Mouse (Mus musculus): ENCODE data around the gene Pacsin1. TPM values are rescaled to one million over a fixed set of nuclear protein-coding genes. Genes with fewer than 3 reads are reported as not detected.
"Not testable (repeated sequence)": the region's sequence is repeated elsewhere in the genome, so short reads cannot be mapped to it uniquely, and the experiment has no call there.

Pacsin1 gene
- total and polyA plus RNA-seq, 3 experiments = 0.44 to 0.61 (median 0.45) TPM

- intact Hi-C loops (cut with DNase I) = loop anchor here (10.0 kb wide), 1 partner anchor 424 kb away; no protein-coding TSS in a partner anchor
- Histone ChIP-seq H3K27me3 (ENCODE audit: control insufficient read depth, insufficient read depth, low read length) (no peaks in the 10 kb centered on the region), H3K9ac (ENCODE audit: low read depth, low read length) (no peak overlapping the region), H3K4me1 (ENCODE audit: control insufficient read depth, insufficient read depth, low read length) (peaks cover 3% of the 10 kb centered on the region), H3K36me3 (ENCODE audit: control insufficient read depth, insufficient read depth, low read length) (no peaks in the 10 kb centered on the region), H3K27ac (no peak overlapping the region), H3K4me3 (no peak overlapping the region), H3K79me2 (replicated peaks; ENCODE audit: control insufficient read depth, insufficient read depth, low read length) (no peaks in the 10 kb centered on the region)
- WGBS = 78% methylated on average over 20 of the region's 20 CpGs
- peak; percentile 70 for TF ChIP-seq CTCF (IDR thresholded peaks at IDR 0.05)
- no peak for TF ChIP-seq POLR2A (IDR thresholded peaks at IDR 0.05; ENCODE audit: insufficient read depth, low read depth, low read length)
- no peak for DNase-seq
These were observed 16.4 kb upstream of the Pacsin1 start for GRCm38 (mm10) chr17:27638921-27639332.

GRCm38 (mm10) chr17:27639851-27640250 is 15.5 kb upstream of the Pacsin1 start:
- H3K27ac ChIP-seq; H3K79me2 ChIP-seq (replicated peaks; ENCODE audit: control insufficient read depth, insufficient read depth, low read length); H3K9ac ChIP-seq (ENCODE audit: low read depth, low read length); H3K36me3 ChIP-seq (ENCODE audit: control insufficient read depth, insufficient read depth, low read length); H3K4me1 ChIP-seq (ENCODE audit: control insufficient read depth, insufficient read depth, low read length); DNase-seq; H3K27me3 ChIP-seq (ENCODE audit: control insufficient read depth, insufficient read depth, low read length); H3K4me3 ChIP-seq: not testable (repeated sequence)
- peak; percentile 40 for TF ChIP-seq CTCF (IDR thresholded peaks at IDR 0.05)
- WGBS = 87% methylated on average over 6 of the region's 6 CpGs
- intact Hi-C loops (cut with DNase I) = loop anchor here (10.0 kb wide), 1 partner anchor 425 kb away; no protein-coding TSS in a partner anchor

DNA sequence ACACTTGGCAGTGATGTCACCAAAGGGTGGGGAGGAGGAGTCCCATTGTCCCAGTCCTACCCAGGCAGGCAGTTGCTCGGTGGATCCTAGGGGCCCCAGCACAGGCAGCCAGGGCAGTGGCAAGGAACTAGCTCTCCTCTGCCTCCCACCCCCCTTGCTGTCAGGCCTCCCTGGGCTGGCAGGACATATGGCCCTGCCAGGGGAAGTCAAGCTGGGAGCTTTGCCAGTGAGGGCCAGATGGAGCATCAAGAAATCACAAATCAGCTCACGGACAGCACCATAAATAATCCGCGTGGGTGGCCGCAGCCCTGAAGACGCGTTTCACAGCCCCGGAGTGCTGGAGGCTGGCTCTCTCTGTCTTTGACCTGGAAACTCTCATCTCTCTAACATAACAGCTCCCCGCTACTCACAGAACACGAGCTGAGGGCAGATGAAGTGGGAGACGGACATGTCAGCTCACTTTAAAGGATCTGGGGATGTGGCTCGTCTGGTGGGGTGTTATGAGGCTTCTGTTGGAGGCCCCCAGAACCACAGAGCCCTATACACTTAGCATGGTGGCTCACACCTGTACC is 12.7 kb upstream of the Pacsin1 start:
- Histone ChIP-seq H3K27me3 (ENCODE audit: control insufficient read depth, insufficient read depth, low read length) (no peaks in the 10 kb centered on the region), H3K36me3 (ENCODE audit: control insufficient read depth, insufficient read depth, low read length) (no peaks in the 10 kb centered on the region), H3K9ac (ENCODE audit: low read depth, low read length) (no peak overlapping the region), H3K79me2 (replicated peaks; ENCODE audit: control insufficient read depth, insufficient read depth, low read length) (no peaks in the 10 kb centered on the region), H3K4me1 (ENCODE audit: control insufficient read depth, insufficient read depth, low read length) (no peaks in the 10 kb centered on the region), H3K27ac (no peak overlapping the region), H3K4me3 (no peak overlapping the region)
- peak in 1 of 2 experiments; percentile 43 for DNase-seq
- WGBS = 16% methylated on average over 12 of the region's 12 CpGs
- TF ChIP-seq CTCF (IDR thresholded peaks at IDR 0.05) (no peak), POLR2A (IDR thresholded peaks at IDR 0.05; ENCODE audit: insufficient read depth, low read depth, low read length) (no peak), EP300 (IDR thresholded peaks at IDR 0.05; ENCODE audit: insufficient read depth, low read depth, low read length) (no peak)
- intact Hi-C loops (cut with DNase I) = no loop called here

DNA sequence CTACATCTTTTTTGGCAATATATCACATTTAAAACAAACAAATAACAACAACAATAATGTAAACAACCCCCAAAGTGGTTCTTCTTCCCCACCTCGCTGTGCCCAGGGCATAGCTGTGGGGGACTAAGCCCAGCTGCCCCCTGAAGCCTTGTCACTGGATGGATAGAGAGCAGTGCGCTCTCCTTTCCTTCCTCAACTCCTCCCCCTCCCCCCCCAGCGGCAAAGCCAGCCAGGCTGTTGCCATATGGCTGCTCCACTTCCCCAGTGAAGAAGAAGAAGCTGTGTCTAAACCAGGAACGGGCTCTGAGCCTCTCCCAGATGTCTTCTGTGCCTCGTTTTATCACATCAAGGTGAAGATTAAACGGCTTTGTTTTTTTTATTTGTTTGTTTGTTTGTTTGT is 12.2 kb upstream of the Pacsin1 start:
- 41% methylated on average over 6 of the region's 6 CpGs for WGBS
- Histone ChIP-seq H3K36me3 (ENCODE audit: control insufficient read depth, insufficient read depth, low read length) (no peaks in the 10 kb centered on the region), H3K27ac (no peak overlapping the region), H3K9ac (ENCODE audit: low read depth, low read length) (no peak overlapping the region), H3K4me3 (no peak overlapping the region), H3K79me2 (replicated peaks; ENCODE audit: control insufficient read depth, insufficient read depth, low read length) (no peaks in the 10 kb centered on the region), H3K4me1 (ENCODE audit: control insufficient read depth, insufficient read depth, low read length) (no peaks in the 10 kb centered on the region), H3K27me3 (ENCODE audit: control insufficient read depth, insufficient read depth, low read length) (no peaks in the 10 kb centered on the region)
- intact Hi-C loops (cut with DNase I) = no loop called here
- DNase-seq = no peak
- TF ChIP-seq POLR2A (IDR thresholded peaks at IDR 0.05; ENCODE audit: insufficient read depth, low read depth, low read length) (no peak), CTCF (IDR thresholded peaks at IDR 0.05) (no peak), EP300 (IDR thresholded peaks at IDR 0.05; ENCODE audit: insufficient read depth, low read depth, low read length) (no peak)

- Histone ChIP-seq H3K36me3 (ENCODE audit: control insufficient read depth, insufficient read depth, low read length) (no peaks in the 10 kb centered on the region), H3K4me3 (no peak overlapping the region), H3K9ac (ENCODE audit: low read depth, low read length) (no peak overlapping the region), H3K27me3 (ENCODE audit: control insufficient read depth, insufficient read depth, low read length) (no peaks in the 10 kb centered on the region), H3K27ac (no peak overlapping the region), H3K79me2 (replicated peaks; ENCODE audit: control insufficient read depth, insufficient read depth, low read length) (no peaks in the 10 kb centered on the region), H3K4me1 (ENCODE audit: control insufficient read depth, insufficient read depth, low read length) (no peaks in the 10 kb centered on the region)
- intact Hi-C loops (cut with DNase I) = no loop called here
- WGBS = 84% methylated on average over 9 of the region's 9 CpGs
- DNase-seq = no peak
- TF ChIP-seq EP300 (IDR thresholded peaks at IDR 0.05; ENCODE audit: insufficient read depth, low read depth, low read length) (no peak), POLR2A (IDR thresholded peaks at IDR 0.05; ENCODE audit: insufficient read depth, low read depth, low read length) (no peak)
These were observed 11.6 kb upstream of the Pacsin1 start for GRCm38 (mm10) chr17:27643756-27644155.

- no peak overlapping the region for H3K4me3 ChIP-seq
- H3K9ac ChIP-seq (ENCODE audit: low read depth, low read length) = no peak overlapping the region
- no peaks in the 10 kb centered on the region for H3K79me2 ChIP-seq (replicated peaks; ENCODE audit: control insufficient read depth, insufficient read depth, low read length)
- peak; percentile 9; the same call in 1 of the 2 replicates for TF ChIP-seq CTCF (IDR thresholded peaks at IDR 0.05)
- no peak for TF ChIP-seq POLR2A (IDR thresholded peaks at IDR 0.05; ENCODE audit: insufficient read depth, low read depth, low read length)
- no peak for DNase-seq
- 50% methylated on average over 2 of the region's 2 CpGs for WGBS
- no peaks in the 10 kb centered on the region for H3K4me1 ChIP-seq (ENCODE audit: control insufficient read depth, insufficient read depth, low read length)
- no peak overlapping the region for H3K27ac ChIP-seq
- H3K36me3 ChIP-seq (ENCODE audit: control insufficient read depth, insufficient read depth, low read length) = no peaks in the 10 kb centered on the region
- intact Hi-C loops (cut with DNase I) = no loop called here
- H3K27me3 ChIP-seq (ENCODE audit: control insufficient read depth, insufficient read depth, low read length) = no peaks in the 10 kb centered on the region
These were observed 10.7 kb upstream of the Pacsin1 start for GRCm38 (mm10) chr17:27644572-27644971.
